ENCODE assay signal across 8 mouse cellular contexts in the genomic region with DNA sequence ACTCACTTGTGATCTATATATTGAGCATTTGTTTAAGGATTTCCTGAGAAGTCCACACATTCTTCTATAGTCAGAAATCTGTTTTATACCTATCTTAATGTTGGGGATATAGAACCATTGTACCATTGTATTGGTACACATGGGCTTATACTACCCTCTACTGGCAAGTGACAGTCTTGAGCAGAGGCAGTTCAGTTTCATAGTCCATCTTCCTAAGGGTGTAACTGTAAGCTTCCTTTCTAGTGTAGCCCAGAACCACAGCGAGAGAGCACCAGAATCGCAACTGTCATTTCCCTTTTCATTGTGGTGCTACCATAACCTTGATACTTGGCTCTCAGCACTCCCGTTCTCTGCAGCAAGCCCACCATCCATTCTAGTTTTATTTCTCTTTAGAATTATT. TPM values are rescaled to one million over a fixed set of nuclear protein-coding genes. Genes with fewer than 3 reads are reported as not detected.
DNase-seq lines count a peak whose midpoint lies in the region; ATAC-seq and TF ChIP-seq lines count a peak whose summit lies in the region.

No protein-coding gene starts in this region.

- H3K27me3 ChIP-seq in intestine, postnatal 0 days (replicated peaks; ENCODE audit: control insufficient read depth, insufficient read depth, low read length), result no peaks in the 10 kb centered on the region

- WGBS in intestine, postnatal 0 days, result 59% methylated on average over 3 of the region's 3 CpGs

- peak; percentile 98 for ATAC-seq in frontal cortex, adult (ENCODE audit: low TSS enrichment)
- no peak for ATAC-seq in intestine, postnatal 0 days

- TF ChIP-seq CTCF in intestine, postnatal 0 days (IDR thresholded peaks at IDR 0.05; ENCODE audit: low read depth), result peak; percentile 91

- H3K4me3 ChIP-seq in intestine, postnatal 0 days (ENCODE audit: low read depth, low read length), result no peak overlapping the region

- H3K9ac ChIP-seq in intestine, postnatal 0 days (ENCODE audit: low read depth, low read length), result no peak overlapping the region

- DNase-seq in frontal cortex, postnatal 25 days (ENCODE audit: low spot score in 2 of 2), result no peak
- DNase-seq in 3T3-L1 (ENCODE audit: low read depth, low spot score) (peak; percentile 81), ZHBTc4 (ENCODE audit: low read depth, low spot score) (peak; percentile 43)
- DNase-seq in embryo, embryonic 9.5 days (ENCODE audit: extremely low spot score), result peak; percentile 45
- DNase-seq in lung, postnatal 25 days (ENCODE audit: low spot score), result peak; percentile 46
- DNase-seq in urinary bladder, postnatal 36 days (ENCODE audit: low spot score in 2 of 2), result no peak

- H3K27ac ChIP-seq in intestine, postnatal 0 days (ENCODE audit: low read depth, low read length), result no peak overlapping the region

- no peaks in the 10 kb centered on the region for H3K36me3 ChIP-seq in intestine, postnatal 0 days (ENCODE audit: control insufficient read depth, insufficient read depth)

- H3K9me3 ChIP-seq in intestine, postnatal 0 days (ENCODE audit: control insufficient read depth), result no peaks in the 10 kb centered on the region

- H3K4me1 ChIP-seq in intestine, postnatal 0 days (replicated peaks; ENCODE audit: control insufficient read depth, insufficient read depth, low read length), result no peaks in the 10 kb centered on the region

- H3K4me2 ChIP-seq in intestine, postnatal 0 days (replicated peaks; ENCODE audit: low read depth), result no peak overlapping the region

RNA-seq across cellular contexts. Expression of gene Slc25a18, which starts 36.8 kb away (rescaled TPM):
- not detected in 2 replicates for polyA plus RNA-seq in intestine, postnatal 0 days (2015; fragmentation: Nextera tagmentation; extraction: Ambion mirVana)

Comparison
In these comparisons a context has a peak if more than half of its experiments do, and no peak if none do; other contexts are left out.
1. DNase-seq: peak in 3T3-L1 (single experiment), ZHBTc4 (single experiment), embryo, embryonic 9.5 days (single experiment) and lung, postnatal 25 days (single experiment); none in frontal cortex, postnatal 25 days (0 of 2) and urinary bladder, postnatal 36 days (0 of 2).